Mouse (Mus musculus) right cerebral cortex, postnatal 14 days (tissue): ENCODE measurements around the gene Gucy2d.

Experiments used
- DNase-seq: peaks from one replicate; pipeline ENCODE4 v3.0.0; 2022

Gene Gucy2d

GRCm38 (mm10) chr7:98523813-98524361 is 83.7 kb downstream of the Gucy2d start:
- peak; percentile 69 for DNase-seq

GRCm38 (mm10) chr7:98524401-98524800 is 84.2 kb downstream of the Gucy2d start:
- no peak for DNase-seq

DNA sequence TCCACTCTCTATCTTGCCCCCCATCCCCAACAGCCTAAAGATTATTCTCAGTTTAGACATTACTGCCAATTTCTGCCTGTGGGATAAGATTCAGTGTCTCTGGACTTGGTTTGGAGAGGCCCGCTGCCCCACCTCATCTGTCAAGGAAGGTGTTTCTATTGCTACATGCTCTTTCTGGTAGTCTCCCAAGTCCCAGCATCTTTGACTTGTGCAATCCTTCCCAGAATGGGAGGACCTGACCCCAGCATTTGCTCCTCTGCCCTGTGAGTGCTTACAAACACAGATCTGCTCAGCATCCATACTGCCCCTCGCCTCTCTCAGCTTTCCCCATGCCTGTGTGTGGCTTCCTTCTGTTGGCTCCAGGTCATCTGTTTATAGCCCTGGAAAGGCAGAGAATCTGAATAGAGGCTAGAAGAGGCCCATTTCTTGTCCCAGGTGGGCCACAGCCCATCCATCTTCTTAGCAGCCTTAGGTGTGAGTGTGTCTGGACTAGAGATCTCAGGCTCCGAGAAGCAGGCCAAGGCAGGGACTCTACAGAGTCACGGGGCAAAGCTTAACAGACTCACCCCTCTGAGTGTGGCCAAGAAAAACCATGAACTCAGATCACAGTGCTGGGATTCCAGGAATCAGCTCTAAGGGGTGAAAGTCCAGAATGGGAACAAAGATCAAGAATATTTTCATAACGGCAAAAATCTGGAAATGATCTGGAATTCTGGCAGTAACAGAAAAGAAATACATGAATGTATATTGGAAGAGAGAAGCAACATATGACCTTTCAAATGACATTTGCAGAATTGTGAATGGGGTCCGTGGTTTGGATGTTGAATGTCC is 84.9 kb downstream of the Gucy2d start:
- no peak for DNase-seq
